Mouse (Mus musculus): ENCODE measurements at regions not wholly inside any gene's neighbourhood (a gene's known extent, or its start where the extent isn't known, plus 50 kb on each side); places are given as distances from the start of the nearest gene placed in this dataset.

GRCm38 (mm10) chr16:76643801-76644200 lies 270.2 kb upstream of the Nrip1 start:
- DNase-seq (ENCODE audit: low spot score) (no peak), ATAC-seq (ENCODE audit: low FRiP score) (no peak)
- WGBS = 95% methylated on average over 9 of the region's 9 CpGs
- Histone ChIP-seq H3K27me3 (ENCODE audit: control insufficient read depth, insufficient read depth, low read length) (no peaks in the 10 kb centered on the region), H3K4me1 (replicated peaks; ENCODE audit: control insufficient read depth, insufficient read depth, low read length) (no peaks in the 10 kb centered on the region), H3K4me2 (replicated peaks) (no peak overlapping the region), H3K27ac (no peak overlapping the region), H3K36me3 (replicated peaks; ENCODE audit: control insufficient read depth, insufficient read depth) (no peaks in the 10 kb centered on the region), H3K4me3 (replicated peaks; ENCODE audit: low read length) (no peak overlapping the region), H3K9ac (no peak overlapping the region), H3K9me3 (ENCODE audit: control insufficient read depth, low read length) (no peaks in the 10 kb centered on the region)

- Histone ChIP-seq H3K9me3 (ENCODE audit: control insufficient read depth, low read length) (no peaks in the 10 kb centered on the region), H3K4me3 (replicated peaks; ENCODE audit: low read length) (no peak overlapping the region), H3K4me2 (replicated peaks) (no peak overlapping the region), H3K36me3 (replicated peaks; ENCODE audit: control insufficient read depth, insufficient read depth) (no peaks in the 10 kb centered on the region), H3K27me3 (ENCODE audit: control insufficient read depth, insufficient read depth, low read length) (no peaks in the 10 kb centered on the region), H3K9ac (no peak overlapping the region), H3K27ac (no peak overlapping the region), H3K4me1 (replicated peaks; ENCODE audit: control insufficient read depth, insufficient read depth, low read length) (no peaks in the 10 kb centered on the region)
- DNase-seq (ENCODE audit: low spot score) (no peak), ATAC-seq (ENCODE audit: low FRiP score) (no peak)
- 74% methylated on average over 9 of the region's 9 CpGs for WGBS
These were observed 261.5 kb upstream of the Nrip1 start for GRCm38 (mm10) chr16:76635169-76635568.

GRCm38 (mm10) chr16:76634196-76634698 lies 260.6 kb upstream of the Nrip1 start:
- no peak for DNase-seq (ENCODE audit: low spot score)
- Histone ChIP-seq H3K9me3 (ENCODE audit: control insufficient read depth, low read length) (no peaks in the 10 kb centered on the region), H3K36me3 (replicated peaks; ENCODE audit: control insufficient read depth, insufficient read depth) (no peaks in the 10 kb centered on the region), H3K27me3 (ENCODE audit: control insufficient read depth, insufficient read depth, low read length) (no peaks in the 10 kb centered on the region), H3K9ac (no peak overlapping the region), H3K4me3 (replicated peaks; ENCODE audit: low read length) (no peak overlapping the region), H3K4me1 (replicated peaks; ENCODE audit: control insufficient read depth, insufficient read depth, low read length) (no peaks in the 10 kb centered on the region), H3K4me2 (replicated peaks) (no peak overlapping the region), H3K27ac (no peak overlapping the region)
- 81% methylated on average over 4 of the region's 4 CpGs for WGBS
- no peak for ATAC-seq (ENCODE audit: low FRiP score)

DNA sequence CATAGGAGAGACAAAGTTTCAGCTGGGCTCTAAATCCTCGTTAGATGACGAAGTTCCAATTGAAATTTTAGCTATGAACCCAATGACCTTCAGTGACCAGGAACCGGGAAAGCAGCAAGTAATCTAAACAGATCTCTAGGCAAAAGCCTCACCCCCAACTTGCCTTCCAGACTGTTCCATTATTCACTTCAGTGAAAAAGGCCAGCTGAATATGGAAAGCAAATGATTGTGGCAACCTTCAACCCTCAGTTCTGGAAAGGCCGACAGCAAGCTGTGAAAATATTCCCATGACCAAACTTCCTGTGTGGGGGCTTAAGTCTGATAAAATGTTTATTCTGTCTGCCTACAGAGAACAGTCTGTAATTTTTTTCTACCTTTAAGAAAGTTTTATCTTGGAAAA lies 252.5 kb upstream of the Nrip1 start:
- no peak for DNase-seq (ENCODE audit: low spot score)
- no peak for ATAC-seq (ENCODE audit: low FRiP score)
- H3K9me3 ChIP-seq (ENCODE audit: control insufficient read depth, low read length) = no peaks in the 10 kb centered on the region
- 70% methylated on average over 4 of the region's 4 CpGs for WGBS
- H3K36me3 ChIP-seq (replicated peaks; ENCODE audit: control insufficient read depth, insufficient read depth) = no peaks in the 10 kb centered on the region
- H3K27me3 ChIP-seq (ENCODE audit: control insufficient read depth, insufficient read depth, low read length) = no peaks in the 10 kb centered on the region
- H3K27ac ChIP-seq = no peak overlapping the region
- no peak overlapping the region for H3K4me2 ChIP-seq (replicated peaks)
- no peaks in the 10 kb centered on the region for H3K4me1 ChIP-seq (replicated peaks; ENCODE audit: control insufficient read depth, insufficient read depth, low read length)
- no peak overlapping the region for H3K4me3 ChIP-seq (replicated peaks; ENCODE audit: low read length)
- no peak overlapping the region for H3K9ac ChIP-seq

- H3K4me2 ChIP-seq (replicated peaks) = no peak overlapping the region
- no peak overlapping the region for H3K9ac ChIP-seq
- 56% methylated on average over 8 of the region's 8 CpGs for WGBS
- H3K36me3 ChIP-seq (replicated peaks; ENCODE audit: control insufficient read depth, insufficient read depth) = no peaks in the 10 kb centered on the region
- H3K27me3 ChIP-seq (ENCODE audit: control insufficient read depth, insufficient read depth, low read length) = no peaks in the 10 kb centered on the region
- no peak overlapping the region for H3K27ac ChIP-seq
- no peak for DNase-seq (ENCODE audit: low spot score)
- no peak overlapping the region for H3K4me3 ChIP-seq (replicated peaks; ENCODE audit: low read length)
- no peaks in the 10 kb centered on the region for H3K4me1 ChIP-seq (replicated peaks; ENCODE audit: control insufficient read depth, insufficient read depth, low read length)
- H3K9me3 ChIP-seq (ENCODE audit: control insufficient read depth, low read length) = no peaks in the 10 kb centered on the region
- ATAC-seq (ENCODE audit: low FRiP score) = no peak
These were observed 248.1 kb upstream of the Nrip1 start for GRCm38 (mm10) chr16:76621715-76622114.

GRCm38 (mm10) chr16:76618295-76618694 lies 244.7 kb upstream of the Nrip1 start:
- WGBS = 89% methylated on average over 7 of the region's 7 CpGs
- no peak for DNase-seq (ENCODE audit: low spot score)
- no peaks in the 10 kb centered on the region for H3K9me3 ChIP-seq (ENCODE audit: control insufficient read depth, low read length)
- no peak overlapping the region for H3K9ac ChIP-seq
- no peaks in the 10 kb centered on the region for H3K36me3 ChIP-seq (replicated peaks; ENCODE audit: control insufficient read depth, insufficient read depth)
- no peak overlapping the region for H3K4me2 ChIP-seq (replicated peaks)
- no peak for ATAC-seq (ENCODE audit: low FRiP score)
- H3K27me3 ChIP-seq (ENCODE audit: control insufficient read depth, insufficient read depth, low read length) = no peaks in the 10 kb centered on the region
- no peaks in the 10 kb centered on the region for H3K4me1 ChIP-seq (replicated peaks; ENCODE audit: control insufficient read depth, insufficient read depth, low read length)
- H3K27ac ChIP-seq = no peak overlapping the region
- H3K4me3 ChIP-seq (replicated peaks; ENCODE audit: low read length) = no peak overlapping the region

DNA sequence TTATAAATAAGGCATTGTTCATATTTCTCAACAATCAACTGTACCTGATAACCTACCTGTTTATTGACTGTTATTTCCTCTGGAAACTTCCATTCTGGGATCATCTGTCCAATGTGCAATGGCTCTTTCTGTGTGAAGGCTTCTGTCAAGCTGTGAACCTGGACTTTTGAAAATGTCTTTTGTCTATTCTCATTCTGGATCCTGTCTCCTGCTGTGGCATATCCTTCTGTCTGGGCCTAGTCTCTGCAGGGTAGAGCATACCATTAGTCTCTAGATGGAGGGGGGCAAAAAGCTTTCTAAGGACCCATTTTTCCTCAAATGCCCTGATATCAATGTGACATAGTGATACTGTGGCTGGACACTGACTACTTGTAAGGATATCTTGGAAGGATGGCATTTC lies 237.4 kb upstream of the Nrip1 start:
- Histone ChIP-seq H3K27ac (no peak overlapping the region), H3K27me3 (ENCODE audit: control insufficient read depth, insufficient read depth, low read length) (no peaks in the 10 kb centered on the region), H3K4me1 (replicated peaks; ENCODE audit: control insufficient read depth, insufficient read depth, low read length) (no peaks in the 10 kb centered on the region), H3K4me2 (replicated peaks) (no peak overlapping the region), H3K36me3 (replicated peaks; ENCODE audit: control insufficient read depth, insufficient read depth) (no peaks in the 10 kb centered on the region), H3K9ac (no peak overlapping the region), H3K4me3 (replicated peaks; ENCODE audit: low read length) (no peak overlapping the region), H3K9me3 (ENCODE audit: control insufficient read depth, low read length) (no peaks in the 10 kb centered on the region)
- DNase-seq (ENCODE audit: low spot score) (no peak), ATAC-seq (ENCODE audit: low FRiP score) (no peak)

GRCm38 (mm10) chr16:76604914-76605313 lies 231.3 kb upstream of the Nrip1 start:
- no peak overlapping the region for H3K4me2 ChIP-seq (replicated peaks)
- H3K27ac ChIP-seq = no peak overlapping the region
- no peak overlapping the region for H3K9ac ChIP-seq
- H3K36me3 ChIP-seq (replicated peaks; ENCODE audit: control insufficient read depth, insufficient read depth) = no peaks in the 10 kb centered on the region
- H3K4me3 ChIP-seq (replicated peaks; ENCODE audit: low read length) = no peak overlapping the region
- H3K4me1 ChIP-seq (replicated peaks; ENCODE audit: control insufficient read depth, insufficient read depth, low read length) = no peaks in the 10 kb centered on the region
- no peaks in the 10 kb centered on the region for H3K27me3 ChIP-seq (ENCODE audit: control insufficient read depth, insufficient read depth, low read length)
- WGBS = 79% methylated on average over 3 of the region's 3 CpGs
- H3K9me3 ChIP-seq (ENCODE audit: control insufficient read depth, low read length) = no peaks in the 10 kb centered on the region
- no peak for ATAC-seq (ENCODE audit: low FRiP score)
- no peak for DNase-seq (ENCODE audit: low spot score)

DNA sequence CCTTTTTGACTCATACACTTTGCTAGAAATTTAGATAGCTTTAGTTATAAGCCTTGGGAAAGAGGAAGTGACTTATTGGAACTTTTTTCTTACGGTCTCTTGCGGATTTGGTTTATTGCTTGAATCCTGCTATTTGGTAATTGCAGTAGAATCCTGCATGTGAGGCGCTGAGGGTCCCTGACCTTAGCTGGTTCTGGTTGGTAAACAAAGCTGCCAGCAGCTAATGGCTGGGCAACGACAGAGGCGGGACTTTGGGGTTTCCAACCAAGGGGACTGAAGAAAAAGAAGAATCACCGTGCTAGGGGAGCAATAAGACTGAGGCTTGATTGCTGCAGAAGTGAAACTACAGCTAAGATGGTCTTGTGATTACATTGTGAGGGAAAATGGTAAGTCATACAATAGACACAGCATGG lies 230.2 kb upstream of the Nrip1 start:
- H3K9ac ChIP-seq = no peak overlapping the region
- no peak overlapping the region for H3K27ac ChIP-seq
- 81% methylated on average over 6 of the region's 6 CpGs for WGBS
- DNase-seq (ENCODE audit: low spot score) = no peak
- H3K36me3 ChIP-seq (replicated peaks; ENCODE audit: control insufficient read depth, insufficient read depth) = no peaks in the 10 kb centered on the region
- H3K4me1 ChIP-seq (replicated peaks; ENCODE audit: control insufficient read depth, insufficient read depth, low read length) = no peaks in the 10 kb centered on the region
- no peaks in the 10 kb centered on the region for H3K27me3 ChIP-seq (ENCODE audit: control insufficient read depth, insufficient read depth, low read length)
- no peak for ATAC-seq (ENCODE audit: low FRiP score)
- H3K4me3 ChIP-seq (replicated peaks; ENCODE audit: low read length) = no peak overlapping the region
- H3K9me3 ChIP-seq (ENCODE audit: control insufficient read depth, low read length) = no peaks in the 10 kb centered on the region
- no peak overlapping the region for H3K4me2 ChIP-seq (replicated peaks)

GRCm38 (mm10) chr16:76603431-76603830 lies 229.8 kb upstream of the Nrip1 start:
- WGBS = 82% methylated on average over 1 of the region's 1 CpGs
- no peak overlapping the region for H3K9ac ChIP-seq

More at GRCm38 (mm10) chr16:76603431-76603830, 229.8 kb upstream of the Nrip1 start:
- Histone ChIP-seq H3K9me3 (ENCODE audit: control insufficient read depth, low read length) (no peaks in the 10 kb centered on the region), H3K4me3 (replicated peaks; ENCODE audit: low read length) (no peak overlapping the region), H3K36me3 (replicated peaks; ENCODE audit: control insufficient read depth, insufficient read depth) (no peaks in the 10 kb centered on the region), H3K27me3 (ENCODE audit: control insufficient read depth, insufficient read depth, low read length) (no peaks in the 10 kb centered on the region), H3K4me1 (replicated peaks; ENCODE audit: control insufficient read depth, insufficient read depth, low read length) (no peaks in the 10 kb centered on the region), H3K27ac (no peak overlapping the region), H3K4me2 (replicated peaks) (no peak overlapping the region)
- no peak for ATAC-seq (ENCODE audit: low FRiP score)
- DNase-seq (ENCODE audit: low spot score) = no peak

Data from hindbrain, embryonic 14.5 days (tissue).